In genomic region chr2:152541979-152542378, GRCm38 (mm10) we compare ENCODE assay signal across 34 mouse cellular contexts. TPM values are rescaled to one million over a fixed set of nuclear protein-coding genes. Genes with fewer than 3 reads are reported as not detected.
"Had no signal": no experiment of that assay in that cellular context is flagged by ENCODE, and none has a peak within 500 bp of the region (broad histone marks: within the 10 kb centered on the region; RNA-seq: fewer than 3 reads in every experiment).

No protein-coding gene starts in this region.

- H3K9me3 ChIP-seq: limb, embryonic 10.5 days; liver, embryonic 12.5 days; liver, embryonic 15.5 days; neural tube, embryonic 13.5 days had no signal

- H3K27ac ChIP-seq: layer of hippocampus, adult 2 months; limb, embryonic 10.5 days; limb, embryonic 13.5 days; liver, embryonic 12.5 days; liver, embryonic 15.5 days; macrophage; neural tube, embryonic 13.5 days had no signal

- H3K36me3 ChIP-seq: limb, embryonic 10.5 days; limb, embryonic 13.5 days; liver, embryonic 12.5 days; liver, embryonic 15.5 days; neural tube, embryonic 13.5 days had no signal

- H3K4me1 ChIP-seq: limb, embryonic 10.5 days; liver, embryonic 12.5 days; liver, embryonic 15.5 days; neural tube, embryonic 13.5 days had no signal

- H3K27me3 ChIP-seq: limb, embryonic 13.5 days; liver, embryonic 12.5 days; liver, embryonic 15.5 days; neural tube, embryonic 13.5 days had no signal

- ATAC-seq: intestine, postnatal 0 days; liver, embryonic 12.5 days had no signal

- H3K4me3 ChIP-seq: layer of hippocampus, adult 2 months; limb, embryonic 10.5 days; limb, embryonic 13.5 days; liver, embryonic 12.5 days; liver, embryonic 15.5 days; myocyte; neural tube, embryonic 13.5 days had no signal

- DNase-seq: kidney, adult 9 months; kidney, postnatal 25 days; layer of hippocampus, adult 9-11 months; liver; lung, adult 2 months; lung, postnatal 14 days; midbrain, embryonic 14.5 days; retina, postnatal 1 day; thymus, adult 18-20 months; thymus, postnatal 36 days had no signal

RNA-seq across cellular contexts. Expression of gene Defb29, which starts 2.1 kb away (rescaled TPM):
- total RNA-seq: layer of hippocampus, adult 2 months; layer of hippocampus, postnatal 25 days; left cerebral cortex, adult 18-20 months; left cerebral cortex, postnatal 25 days; megakaryocyte-erythroid progenitor cell, adult 5-6 weeks; midbrain, postnatal 0 days; neutrophil, adult 5-6 weeks had no signal
- polyA plus RNA-seq: intestine, postnatal 0 days; large intestine, adult 2 months; limb, embryonic 10.5 days; limb, embryonic 13.5 days; liver, embryonic 12.5 days; liver, embryonic 15.5 days; lung, adult 2 months; lung, embryonic 16.5 days; macrophage; midbrain, embryonic 11.5 days; midbrain, embryonic 14.5 days; midbrain, postnatal 0 days; myocyte; neural tube, embryonic 13.5 days; small intestine, adult 2 months; spleen, adult 2 months; stomach, embryonic 16.5 days; testis, adult 2 months; urinary bladder, adult 2 months had no signal

RNA-seq across cellular contexts. Expression of gene Defb28, which starts 23.9 kb away (rescaled TPM):
- total RNA-seq: layer of hippocampus, adult 2 months; layer of hippocampus, postnatal 25 days; left cerebral cortex, adult 18-20 months; left cerebral cortex, postnatal 25 days; megakaryocyte-erythroid progenitor cell, adult 5-6 weeks; midbrain, postnatal 0 days; neutrophil, adult 5-6 weeks had no signal
- polyA plus RNA-seq: intestine, postnatal 0 days; kidney, embryonic 16.5 days; large intestine, adult 2 months; limb, embryonic 10.5 days; limb, embryonic 13.5 days; liver, embryonic 12.5 days; liver, embryonic 15.5 days; lung, adult 2 months; lung, embryonic 16.5 days; macrophage; midbrain, embryonic 11.5 days; midbrain, embryonic 14.5 days; midbrain, postnatal 0 days; myocyte; neural tube, embryonic 13.5 days; small intestine, adult 2 months; spleen, adult 2 months; stomach, embryonic 16.5 days; testis, adult 2 months; urinary bladder, adult 2 months had no signal

RNA-seq across cellular contexts. Expression of gene Gm17416, which starts 27.2 kb away (rescaled TPM):
- total RNA-seq: layer of hippocampus, adult 2 months; layer of hippocampus, postnatal 25 days; left cerebral cortex, adult 18-20 months; left cerebral cortex, postnatal 25 days; megakaryocyte-erythroid progenitor cell, adult 5-6 weeks; midbrain, postnatal 0 days; neutrophil, adult 5-6 weeks had no signal
- polyA plus RNA-seq: intestine, postnatal 0 days; kidney, embryonic 16.5 days; large intestine, adult 2 months; limb, embryonic 10.5 days; limb, embryonic 13.5 days; liver, embryonic 12.5 days; liver, embryonic 15.5 days; lung, adult 2 months; lung, embryonic 16.5 days; macrophage; midbrain, embryonic 11.5 days; midbrain, embryonic 14.5 days; midbrain, postnatal 0 days; myocyte; neural tube, embryonic 13.5 days; small intestine, adult 2 months; spleen, adult 2 months; stomach, embryonic 16.5 days; testis, adult 2 months; urinary bladder, adult 2 months had no signal

RNA-seq across cellular contexts. Expression of gene Defb26, which starts 30.5 kb away (rescaled TPM):
- total RNA-seq: layer of hippocampus, adult 2 months; layer of hippocampus, postnatal 25 days; left cerebral cortex, adult 18-20 months; left cerebral cortex, postnatal 25 days; megakaryocyte-erythroid progenitor cell, adult 5-6 weeks; midbrain, postnatal 0 days; neutrophil, adult 5-6 weeks had no signal
- polyA plus RNA-seq: intestine, postnatal 0 days; kidney, embryonic 16.5 days; large intestine, adult 2 months; limb, embryonic 10.5 days; limb, embryonic 13.5 days; liver, embryonic 12.5 days; liver, embryonic 15.5 days; lung, adult 2 months; lung, embryonic 16.5 days; macrophage; midbrain, embryonic 11.5 days; midbrain, embryonic 14.5 days; midbrain, postnatal 0 days; myocyte; neural tube, embryonic 13.5 days; small intestine, adult 2 months; spleen, adult 2 months; stomach, embryonic 16.5 days; testis, adult 2 months; urinary bladder, adult 2 months had no signal

RNA-seq across cellular contexts. Expression of gene Defb21, which starts 30.6 kb away (rescaled TPM):
- total RNA-seq: layer of hippocampus, adult 2 months; layer of hippocampus, postnatal 25 days; left cerebral cortex, adult 18-20 months; left cerebral cortex, postnatal 25 days; megakaryocyte-erythroid progenitor cell, adult 5-6 weeks; midbrain, postnatal 0 days; neutrophil, adult 5-6 weeks had no signal
- polyA plus RNA-seq: intestine, postnatal 0 days; kidney, embryonic 16.5 days; large intestine, adult 2 months; limb, embryonic 10.5 days; limb, embryonic 13.5 days; liver, embryonic 12.5 days; liver, embryonic 15.5 days; lung, adult 2 months; lung, embryonic 16.5 days; macrophage; midbrain, embryonic 11.5 days; midbrain, embryonic 14.5 days; midbrain, postnatal 0 days; myocyte; neural tube, embryonic 13.5 days; small intestine, adult 2 months; spleen, adult 2 months; stomach, embryonic 16.5 days; urinary bladder, adult 2 months had no signal
